Mouse (Mus musculus) liver, postnatal 0 days (tissue): ENCODE data around the gene Snx29. TPM values are rescaled to one million over a fixed set of nuclear protein-coding genes. Genes with fewer than 3 reads are reported as not detected.

Source experiments
- ATAC-seq: fragments of 200-750 bp; cut with Nextera tagmentation; 2 replicates; pipeline ENCODE4 v1.8.0; 2017; ENCODE audit warnings: mild to moderate bottlenecking, moderate library complexity
- DNase-seq: peaks from one replicate; pipeline ENCODE4 v3.0.0-alpha.2; 2016
- H3K27ac ChIP-seq: fragments of 300-500 bp; sonication (generic); 2 replicates; pipeline ENCODE4 v1.5.1; 2014; ENCODE audit warnings: antibody characterized with exemption, moderate library complexity, mild to moderate bottlenecking, low read depth
- H3K27me3 ChIP-seq: fragments of 300-500 bp; sonication (generic); 2 replicates; pipeline ENCODE4 v1.6.1; 2014; ENCODE audit warnings: low read length, control low read depth, mixed read lengths; ENCODE audit not compliant: insufficient read depth
- H3K36me3 ChIP-seq: fragments of 300-500 bp; sonication (generic); replicated peaks from 2 replicates; pipeline ENCODE4 v1.6.1; 2014; ENCODE audit warnings: mild to moderate bottlenecking, control low read depth, low read length, moderate library complexity, mixed read lengths; ENCODE audit not compliant: insufficient read depth
- H3K4me1 ChIP-seq: fragments of 300-500 bp; sonication (generic); 2 replicates; pipeline ENCODE4 v1.6.1; 2014; ENCODE audit warnings: antibody characterized with exemption, mild to moderate bottlenecking, control low read depth; ENCODE audit not compliant: insufficient read depth
- H3K4me2 ChIP-seq: fragments of 300-500 bp; sonication (generic); 2 replicates; pipeline ENCODE4 v1.6.1; 2014; ENCODE audit warnings: low read depth, mild to moderate bottlenecking, low read length, moderate library complexity, mixed read lengths
- H3K4me3 ChIP-seq: fragments of 300-500 bp; sonication (generic); 2 replicates; pipeline ENCODE4 v1.5.1; 2014; ENCODE audit warnings: low read depth, low read length
- H3K9ac ChIP-seq: fragments of 300-500 bp; sonication (generic); replicated peaks from 2 replicates; pipeline ENCODE4 v1.6.1; 2014; ENCODE audit warnings: mild to moderate bottlenecking, moderate library complexity
- H3K9me3 ChIP-seq: fragments of 300-500 bp; sonication (generic); 2 replicates; pipeline ENCODE4 v1.6.1; 2016; ENCODE audit warnings: mild to moderate bottlenecking, control low read depth, low read length, mixed read lengths
- CTCF ChIP-seq: sonication (generic); IDR thresholded peaks from 2 replicates; pipeline ENCODE4 v1.5.1; 2016; ENCODE audit warnings: antibody characterized with exemption, low read depth
- EP300 ChIP-seq: IDR thresholded peaks from 2 replicates; pipeline ENCODE4 v1.6.1; 2016; ENCODE audit warnings: antibody characterized with exemption, low read depth, mild to moderate bottlenecking
- WGBS: fragments of 180-500 bp; shearing (Covaris S2); extraction: QIAGEN DNeasy Blood & Tissue Kit; methylation state at CpG from one replicate; pipeline ENCODE4 v1.1.7; 2014; ENCODE audit not compliant: insufficient replicate concordance; 5-methylcytosine and 5-hydroxymethylcytosine counted together
- polyA plus RNA-seq: library from polyadenylated mRNA; unstranded; fragments of >200 nt; fragmentation: Nextera tagmentation; extraction: Ambion mirVana; gene quantifications from 2 replicates; pipeline ENCODE4 v1.2.1, GENCODE M21; 2015

Gene Snx29
- polyA plus RNA-seq, 1 experiment from 2014 or later: 2.3 TPM

- H3K4me3 ChIP-seq: no peak overlapping the region
- 71% methylated on average over 4 of the region's 4 CpGs for WGBS
- H3K9me3 ChIP-seq: no peaks in the 10 kb centered on the region
- no peak for DNase-seq
- peaks cover 3% of the 10 kb centered on the region; the same call in 1 of the 2 replicates for H3K4me1 ChIP-seq
- H3K27ac ChIP-seq: no peak overlapping the region
- ATAC-seq: no peak
- no peak overlapping the region for H3K9ac ChIP-seq
- no peaks in the 10 kb centered on the region for H3K36me3 ChIP-seq
- H3K4me2 ChIP-seq: no peak overlapping the region
- no peaks in the 10 kb centered on the region for H3K27me3 ChIP-seq
- TF ChIP-seq CTCF (no peak), EP300 (no peak)
These were observed 177.4 kb downstream of the Snx29 start for GRCm38 (mm10) chr16:11500061-11500460.

GRCm38 (mm10) chr16:11501138-11501537 is 178.4 kb downstream of the Snx29 start:
- Histone ChIP-seq H3K4me1 (peaks cover 3% of the 10 kb centered on the region; the same call in 1 of the 2 replicates), H3K4me2 (no peak overlapping the region), H3K9me3 (no peaks in the 10 kb centered on the region), H3K27ac (no peak overlapping the region), H3K9ac (no peak overlapping the region), H3K27me3 (no peaks in the 10 kb centered on the region), H3K4me3 (no peak overlapping the region), H3K36me3 (no peaks in the 10 kb centered on the region)
- DNase-seq (no peak), ATAC-seq (no peak)
- TF ChIP-seq EP300 (no peak), CTCF (no peak)
- WGBS: 69% methylated on average over 3 of the region's 3 CpGs

- no peak for DNase-seq
- Histone ChIP-seq H3K9me3 (no peaks in the 10 kb centered on the region), H3K36me3 (no peaks in the 10 kb centered on the region), H3K27ac (no peak overlapping the region), H3K4me2 (no peak overlapping the region), H3K27me3 (no peaks in the 10 kb centered on the region), H3K9ac (no peak overlapping the region), H3K4me1 (peaks cover 3% of the 10 kb centered on the region; the same call in 1 of the 2 replicates), H3K4me3 (no peak overlapping the region)
- TF ChIP-seq CTCF (no peak), EP300 (no peak)
- no peak for ATAC-seq
- 66% methylated on average over 2 of the region's 2 CpGs for WGBS
These were observed 178.9 kb downstream of the Snx29 start for GRCm38 (mm10) chr16:11501611-11502010.

GRCm38 (mm10) chr16:11504666-11505491 is 182.2 kb downstream of the Snx29 start:
- DNase-seq: no peak
- ATAC-seq: no peak
- H3K4me1 ChIP-seq: no peaks in the 10 kb centered on the region
- H3K4me2 ChIP-seq: no peak overlapping the region
- no peak for TF ChIP-seq EP300
- TF ChIP-seq CTCF: no peak
- 82% methylated on average over 2 of the region's 2 CpGs for WGBS
- no peak overlapping the region for H3K27ac ChIP-seq
- no peaks in the 10 kb centered on the region for H3K9me3 ChIP-seq
- no peaks in the 10 kb centered on the region for H3K36me3 ChIP-seq
- H3K4me3 ChIP-seq: no peak overlapping the region
- no peak overlapping the region for H3K9ac ChIP-seq
- no peaks in the 10 kb centered on the region for H3K27me3 ChIP-seq

GRCm38 (mm10) chr16:11505492-11506176 is 182.9 kb downstream of the Snx29 start:
- ATAC-seq (no peak), DNase-seq (no peak)
- no peaks in the 10 kb centered on the region for H3K4me1 ChIP-seq
- no peaks in the 10 kb centered on the region for H3K27me3 ChIP-seq
- no peak overlapping the region for H3K4me3 ChIP-seq
- 74% methylated on average over 5 of the region's 5 CpGs for WGBS
- H3K36me3 ChIP-seq: no peaks in the 10 kb centered on the region
- H3K9me3 ChIP-seq: no peaks in the 10 kb centered on the region
- H3K4me2 ChIP-seq: no peak overlapping the region
- H3K9ac ChIP-seq: no peak overlapping the region
- H3K27ac ChIP-seq: no peak overlapping the region
- TF ChIP-seq CTCF: no peak
- no peak for TF ChIP-seq EP300

GRCm38 (mm10) chr16:11507188-11507731 is 184.6 kb downstream of the Snx29 start:
- Histone ChIP-seq H3K27me3 (no peaks in the 10 kb centered on the region), H3K4me1 (no peaks in the 10 kb centered on the region), H3K9ac (no peak overlapping the region), H3K4me3 (no peak overlapping the region), H3K4me2 (no peak overlapping the region), H3K27ac (no peak overlapping the region), H3K9me3 (no peaks in the 10 kb centered on the region), H3K36me3 (no peaks in the 10 kb centered on the region)
- no peak for TF ChIP-seq EP300
- no peak for TF ChIP-seq CTCF
- DNase-seq: no peak
- no peak for ATAC-seq
- 86% methylated on average over 9 of the region's 9 CpGs for WGBS
